Mouse (Mus musculus) adrenal gland, adult 8-10 months (tissue): ENCODE data around the gene Snx20. TPM values are rescaled to one million over a fixed set of nuclear protein-coding genes. Genes with fewer than 3 reads are reported as not detected.

ENCODE experiments used
- DNase-seq: peaks from one replicate; pipeline ENCODE4 v3.0.0; 2022
- total RNA-seq, 4 experiments: library from RNA; stranded (reverse); gene quantifications; 2 replicates each; pipeline ENCODE4 v1.2.4; 2022

The Snx20 gene
- total RNA-seq, 4 experiments from 2014 or later, result 1.2 to 3.0 (median 2.4) TPM

GRCm38 (mm10) chr8:88604065-88605038 lies 31.6 kb downstream of the Snx20 start:
- DNase-seq, result no peak

DNA sequence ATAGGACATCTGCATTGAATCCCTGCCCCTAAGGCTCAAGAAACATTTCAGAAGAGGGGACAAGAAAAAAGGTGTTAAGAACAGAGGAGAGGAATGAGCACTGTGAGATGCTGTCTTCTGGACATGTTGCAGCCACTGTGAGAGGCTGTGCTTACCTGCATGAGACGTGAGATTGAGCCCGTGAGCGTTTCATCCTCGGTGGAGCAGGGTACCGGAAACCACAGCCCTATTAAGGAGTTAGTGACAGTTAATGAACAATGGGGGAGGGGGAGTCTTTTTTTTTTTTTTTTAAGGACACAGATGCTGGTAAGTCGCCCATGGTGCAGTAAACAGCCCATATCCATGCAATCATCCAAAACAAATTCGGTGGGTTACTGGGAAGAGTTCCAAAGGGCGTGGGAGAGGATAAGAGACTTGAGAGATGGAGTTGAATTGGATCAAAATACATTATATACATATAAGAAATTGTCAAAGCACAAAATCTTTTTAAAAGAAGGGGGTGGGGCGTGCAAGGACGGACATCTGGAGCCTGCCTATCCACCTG lies 32.4 kb downstream of the Snx20 start:
- DNase-seq, result no peak

DNA sequence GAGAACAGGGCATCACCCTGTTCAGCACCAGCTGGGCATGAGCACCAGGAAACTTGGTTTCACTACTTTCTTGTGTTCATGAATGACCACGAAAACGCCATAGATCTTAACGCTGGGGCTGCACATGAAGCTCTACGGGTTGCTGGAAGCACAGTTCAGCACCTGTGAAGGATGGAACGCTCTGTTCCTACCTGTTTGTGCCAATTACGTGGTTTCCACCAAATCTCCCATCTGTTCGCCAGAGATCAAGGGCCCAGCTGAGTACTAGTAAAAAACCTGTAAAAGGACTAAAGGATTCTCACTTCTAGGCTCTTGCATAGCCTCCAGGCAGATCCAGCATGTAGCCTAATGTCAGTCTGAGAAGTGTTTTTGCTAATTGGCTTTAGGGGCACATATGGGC lies 36.4 kb downstream of the Snx20 start:
- no peak for DNase-seq

DNA sequence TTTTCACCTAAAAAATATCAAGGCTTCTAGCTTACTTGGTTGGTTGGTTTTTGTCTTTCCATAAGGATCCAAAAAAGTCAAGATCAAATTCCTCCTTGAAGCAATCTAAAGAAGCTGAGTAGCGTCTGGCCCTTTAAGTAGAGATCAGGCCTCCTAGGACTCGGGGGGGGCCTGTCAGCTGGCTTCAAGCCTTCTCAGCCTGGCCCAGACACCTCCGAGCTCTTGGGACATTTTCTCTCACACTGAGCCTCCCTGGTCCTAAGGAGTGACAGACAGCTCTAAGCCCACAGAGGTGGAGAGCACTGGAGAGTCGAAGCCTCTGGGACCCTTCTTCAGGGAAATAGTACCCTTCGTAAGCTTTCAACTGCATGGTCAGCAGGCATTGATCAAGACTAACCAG lies 37.4 kb downstream of the Snx20 start:
- no peak for DNase-seq

DNA sequence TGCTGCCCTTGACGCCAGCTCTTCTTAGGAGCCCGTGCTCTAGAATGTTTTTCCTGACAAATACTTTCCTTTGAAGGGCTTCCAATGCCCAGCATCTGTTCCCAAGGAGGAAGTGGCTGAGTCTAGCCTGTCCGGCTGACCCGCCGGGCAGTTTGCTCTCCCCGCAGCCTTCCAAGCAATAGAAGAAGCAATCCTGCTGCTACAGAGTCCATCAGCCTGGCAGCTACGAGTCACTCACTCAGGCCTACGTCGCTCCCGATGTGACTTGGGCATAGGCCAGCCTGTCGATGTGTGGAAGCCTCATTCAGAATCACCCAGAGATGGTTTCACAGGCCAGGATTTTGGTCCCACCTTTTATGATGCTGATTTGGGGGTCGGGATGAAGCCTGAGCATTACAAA lies 39.9 kb downstream of the Snx20 start:
- DNase-seq, result no peak

GRCm38 (mm10) chr8:88593947-88594346 lies 42.0 kb downstream of the Snx20 start:
- DNase-seq, result no peak

GRCm38 (mm10) chr8:88590226-88590625 lies 45.7 kb downstream of the Snx20 start:
- no peak for DNase-seq

- no peak for DNase-seq
These were observed 47.6 kb downstream of the Snx20 start for GRCm38 (mm10) chr8:88588205-88588889.

DNA sequence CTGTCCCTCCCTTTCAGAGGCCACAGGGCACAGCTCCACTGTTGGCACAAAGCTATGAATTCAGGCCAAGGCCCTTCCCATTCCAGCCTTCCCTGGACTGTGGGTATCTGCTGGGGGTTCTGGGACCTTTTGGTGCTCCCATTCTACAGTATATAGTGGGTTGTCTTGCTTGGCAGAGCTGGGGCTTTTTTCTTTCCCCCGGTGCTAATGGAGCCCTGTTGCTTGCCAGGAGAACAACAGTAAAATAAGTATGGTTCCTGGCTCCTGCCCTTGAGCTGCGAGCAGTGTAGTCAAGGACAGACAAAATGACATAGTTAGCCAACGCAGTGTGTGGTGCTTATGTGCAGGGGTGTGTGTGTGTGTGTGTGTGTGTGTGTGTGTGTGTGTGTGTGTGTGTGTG lies 52.1 kb downstream of the Snx20 start:
- DNase-seq, result no peak

GRCm38 (mm10) chr8:88580785-88581184 lies 55.1 kb downstream of the Snx20 start:
- DNase-seq, result no peak

DNA sequence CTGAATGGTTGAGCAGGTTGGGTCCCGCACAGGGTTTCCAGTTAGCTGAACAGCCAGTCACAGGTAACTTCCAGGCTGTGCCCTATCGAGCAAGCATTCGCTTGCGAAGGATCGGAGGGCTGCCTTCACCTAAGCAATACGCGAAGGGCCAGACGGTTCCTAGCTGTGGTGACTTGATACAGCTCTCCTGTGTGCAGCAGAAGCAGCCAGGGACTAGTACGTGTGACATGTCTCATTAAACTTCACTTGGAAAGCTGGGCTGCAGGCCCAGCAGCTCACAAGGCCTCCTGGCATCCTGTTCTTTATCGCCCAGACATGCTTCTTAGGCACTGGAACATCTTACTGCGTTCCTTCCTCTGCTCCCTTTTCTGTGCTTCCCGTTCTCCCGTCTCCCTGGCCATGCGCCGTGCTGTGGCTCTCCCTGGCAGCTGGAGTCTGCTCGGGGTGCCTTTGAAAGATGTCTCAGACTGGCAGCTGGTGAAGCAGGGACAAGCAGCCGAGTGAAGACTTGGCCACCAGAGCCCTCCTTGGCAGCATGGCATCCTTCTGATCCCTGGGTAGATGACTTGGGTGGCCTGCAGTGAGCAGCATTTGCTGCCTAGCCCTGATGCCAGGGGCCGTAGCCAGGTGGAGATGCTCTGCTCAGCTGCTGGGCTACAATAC lies 56.1 kb downstream of the Snx20 start:
- no peak for DNase-seq

- DNase-seq, result no peak
These were observed 56.7 kb downstream of the Snx20 start for GRCm38 (mm10) chr8:88579246-88579645.

- no peak for DNase-seq
These were observed 57.3 kb downstream of the Snx20 start for GRCm38 (mm10) chr8:88578413-88579175.

DNA sequence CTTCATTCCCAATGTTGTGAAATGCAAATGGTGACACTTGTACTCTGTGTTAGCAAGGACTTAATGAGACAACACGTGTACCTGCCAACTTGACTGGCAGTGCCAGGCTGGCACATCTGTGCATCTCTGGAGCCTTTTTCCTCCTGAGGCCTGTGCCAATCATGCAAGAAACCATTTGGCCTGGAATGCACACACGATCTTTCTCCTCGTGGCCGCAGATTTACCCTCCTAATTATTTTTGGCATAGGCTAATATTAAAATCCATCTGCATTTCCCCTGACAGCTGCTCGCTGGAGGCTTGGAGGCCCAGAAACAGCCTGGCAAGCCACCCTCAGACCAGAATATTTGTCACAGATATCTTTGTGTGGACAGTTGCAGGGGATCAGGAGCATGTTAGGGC lies 58.3 kb downstream of the Snx20 start:
- DNase-seq, result no peak

Other genes with a start within 250 kb of the Snx20 start
- 10 to 100 TPM; 38.0 to 56.5 (median 46.5) TPM for gene Nkd1, start 114.8 kb downstream of the Snx20 start, total RNA-seq
- 1 to 10 TPM; 1.0 to 2.1 (median 1.4) TPM for gene Nod2, start 11.2 kb upstream of the Snx20 start, total RNA-seq
- 10 to 100 TPM; 60.8 to 90.1 (median 80.9) TPM for gene Cyld, start 60.9 kb upstream of the Snx20 start, total RNA-seq